Mouse (Mus musculus) midbrain, embryonic 11.5 days (tissue): Measurements from ENCODE around the gene Prr5l. TPM values are rescaled to one million over a fixed set of nuclear protein-coding genes. Genes with fewer than 3 reads are reported as not detected.

Experiments used
- ATAC-seq: fragments of 200-750 bp; cut with Nextera tagmentation; 2 replicates; pipeline ENCODE4 v1.8.0; 2017; ENCODE audit warnings: moderate TSS enrichment, moderate library complexity; ENCODE audit not compliant: low FRiP score
- DNase-seq: peaks from one replicate; pipeline ENCODE4 v3.0.0; 2015; ENCODE audit warnings: low spot score; ENCODE audit errors: missing footprints
- H3K27ac ChIP-seq: fragments of 300-500 bp; sonication (generic); 2 replicates; pipeline ENCODE4 v1.5.1; 2014; ENCODE audit warnings: low read depth, low read length
- H3K27me3 ChIP-seq: fragments of 300-500 bp; sonication (generic); 2 replicates; pipeline ENCODE4 v1.6.1; 2014; ENCODE audit warnings: mild to moderate bottlenecking, low read length, moderate library complexity, mixed read lengths; ENCODE audit not compliant: control insufficient read depth, insufficient read depth
- H3K36me3 ChIP-seq: fragments of 300-500 bp; sonication (generic); 2 replicates; pipeline ENCODE4 v1.6.1; 2014; ENCODE audit warnings: mild to moderate bottlenecking, low read length, moderate library complexity, mixed read lengths; ENCODE audit not compliant: control insufficient read depth, insufficient read depth
- H3K4me1 ChIP-seq: fragments of 300-500 bp; sonication (generic); 2 replicates; pipeline ENCODE4 v1.6.1; 2014; ENCODE audit warnings: low read length; ENCODE audit not compliant: control insufficient read depth, insufficient read depth
- H3K4me2 ChIP-seq: fragments of 300-500 bp; sonication (generic); 2 replicates; pipeline ENCODE4 v1.6.1; 2014; ENCODE audit warnings: mild to moderate bottlenecking, moderate library complexity
- H3K4me3 ChIP-seq: fragments of 300-500 bp; sonication (generic); 2 replicates; pipeline ENCODE4 v1.5.1; 2014; ENCODE audit warnings: low read depth, low read length
- H3K9ac ChIP-seq: fragments of 300-500 bp; sonication (generic); 2 replicates; pipeline ENCODE4 v1.6.1; 2014; ENCODE audit warnings: low read length
- H3K9me3 ChIP-seq: fragments of 300-500 bp; sonication (generic); 2 replicates; pipeline ENCODE4 v1.6.1; 2016; ENCODE audit warnings: low read length; ENCODE audit not compliant: control insufficient read depth
- WGBS: fragments of 180-500 bp; shearing (Covaris S2); extraction: QIAGEN DNeasy Blood & Tissue Kit; methylation state at CpG from one replicate; pipeline ENCODE4 v1.1.7; 2014; 5-methylcytosine and 5-hydroxymethylcytosine counted together
- polyA plus RNA-seq: library from polyadenylated mRNA; unstranded; fragments of >200 nt; fragmentation: Nextera tagmentation; extraction: Ambion mirVana; gene quantifications from 2 replicates; pipeline ENCODE4 v1.2.1, GENCODE M21; 2014

The Prr5l gene
- polyA plus RNA-seq, 1 experiment from 2014 or later: 15.5 TPM

- H3K4me1 ChIP-seq: peaks cover 9% of the 10 kb centered on the region
- peak; percentile 95 for ATAC-seq
- peak within 1 kb of the TSS; percentile 67 for H3K27ac ChIP-seq
- H3K9ac ChIP-seq: peak within 1 kb of the TSS; percentile 96
- DNase-seq: peak; percentile 97
- peak within 1 kb of the TSS; percentile 97 for H3K4me3 ChIP-seq
- peak within 1 kb of the TSS; percentile 76 for H3K4me2 ChIP-seq
- WGBS: under 1% methylated on average over 63 of the region's 68 CpGs
- H3K36me3 ChIP-seq: no peaks in the 10 kb centered on the region
- no peaks in the 10 kb centered on the region for H3K9me3 ChIP-seq
- no peaks in the 10 kb centered on the region for H3K27me3 ChIP-seq
Measured at GRCm38 (mm10) chr2:101678236-101679021, 204.4 kb downstream of the Prr5l start, which contains the start of gene Traf6. Gene Traf6, plus strand, starts transcription at chr2:101678429.

GRCm38 (mm10) chr2:101673547-101673946 is 209.3 kb downstream of the Prr5l start:
- DNase-seq: no peak
- H3K9me3 ChIP-seq: no peaks in the 10 kb centered on the region
- no peaks in the 10 kb centered on the region for H3K36me3 ChIP-seq
- H3K27me3 ChIP-seq: no peaks in the 10 kb centered on the region
- no peak overlapping the region for H3K4me3 ChIP-seq
- H3K4me2 ChIP-seq: no peak overlapping the region
- no peak overlapping the region for H3K27ac ChIP-seq
- H3K4me1 ChIP-seq: no peaks in the 10 kb centered on the region
- H3K9ac ChIP-seq: no peak overlapping the region
- no peak for ATAC-seq
- WGBS: 80% methylated on average over 3 of the region's 3 CpGs

DNA sequence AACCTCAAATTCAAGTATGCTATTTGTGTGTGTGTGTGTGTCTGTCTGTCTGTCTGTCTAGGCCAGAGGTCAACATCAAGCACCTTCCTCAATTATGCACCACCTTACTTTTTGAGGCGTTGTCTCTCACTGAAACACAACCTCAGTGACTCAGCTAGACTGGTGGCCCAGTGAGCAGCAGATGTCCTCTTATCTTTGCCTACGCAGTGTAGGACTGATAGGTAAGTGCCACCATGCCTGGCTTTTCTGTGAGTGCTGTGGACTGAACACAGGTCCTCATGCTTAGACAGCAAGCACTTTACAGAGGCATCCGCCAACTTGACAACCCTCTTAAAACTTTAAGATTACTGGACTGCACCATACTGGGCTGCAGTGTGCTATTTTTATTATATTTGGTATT is 214.1 kb downstream of the Prr5l start:
- Histone ChIP-seq H3K9me3 (no peaks in the 10 kb centered on the region), H3K4me2 (no peak overlapping the region), H3K4me1 (no peaks in the 10 kb centered on the region), H3K9ac (no peak overlapping the region), H3K27me3 (no peaks in the 10 kb centered on the region), H3K4me3 (no peak overlapping the region), H3K27ac (no peak overlapping the region), H3K36me3 (no peaks in the 10 kb centered on the region)
- WGBS: 92% methylated on average over 3 of the region's 3 CpGs
- no peak for DNase-seq
- ATAC-seq: no peak

DNA sequence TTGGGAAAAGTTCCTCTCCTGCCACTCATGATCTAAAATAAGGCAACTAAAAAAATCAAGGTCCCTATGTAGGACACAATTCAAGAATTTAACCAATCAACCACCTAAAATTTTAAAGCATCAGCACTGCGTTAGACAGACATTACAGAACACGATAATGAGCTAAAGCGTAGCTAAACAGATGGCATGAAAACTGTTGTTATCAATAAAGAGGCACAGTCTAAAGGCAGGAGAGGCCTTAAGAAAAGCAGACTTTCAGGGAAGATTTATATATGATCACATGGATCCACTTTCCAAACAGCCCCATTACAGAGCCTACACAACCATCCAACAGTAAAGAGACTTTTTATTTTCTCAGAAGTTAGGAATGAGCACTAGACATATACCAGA is 217.1 kb downstream of the Prr5l start:
- no peaks in the 10 kb centered on the region for H3K4me1 ChIP-seq
- no peak overlapping the region for H3K4me2 ChIP-seq
- H3K4me3 ChIP-seq: no peak overlapping the region
- no peak overlapping the region for H3K27ac ChIP-seq
- 91% methylated on average over 3 of the region's 3 CpGs for WGBS
- H3K27me3 ChIP-seq: no peaks in the 10 kb centered on the region
- peak; percentile 33 for ATAC-seq
- DNase-seq: no peak
- no peaks in the 10 kb centered on the region for H3K36me3 ChIP-seq
- H3K9me3 ChIP-seq: no peaks in the 10 kb centered on the region
- H3K9ac ChIP-seq: no peak overlapping the region

GRCm38 (mm10) chr2:101665058-101665702 is 217.6 kb downstream of the Prr5l start:
- H3K4me1 ChIP-seq: no peaks in the 10 kb centered on the region
- no peaks in the 10 kb centered on the region for H3K36me3 ChIP-seq
- ATAC-seq (peak; percentile 93), DNase-seq (peak; percentile 96)
- H3K27ac ChIP-seq: no peak overlapping the region
- no peaks in the 10 kb centered on the region for H3K27me3 ChIP-seq
- no peak overlapping the region for H3K4me2 ChIP-seq
- 25% methylated on average over 9 of the region's 9 CpGs for WGBS
- H3K4me3 ChIP-seq: no peak overlapping the region
- no peaks in the 10 kb centered on the region for H3K9me3 ChIP-seq
- no peak overlapping the region for H3K9ac ChIP-seq

Other genes with a start within 250 kb of the Prr5l start
- gene Rag1, start 233.5 kb downstream of the Prr5l start, polyA plus RNA-seq: 0.12 TPM in 2 replicates
- gene B230118H07Rik, start 233.5 kb downstream of the Prr5l start, polyA plus RNA-seq: 64.4 and 67.8 TPM in 2 replicates
- 23.9 and 24.6 TPM in 2 replicates for gene Traf6, start 204.6 kb downstream of the Prr5l start, polyA plus RNA-seq
- gene Commd9, start 3.2 kb upstream of the Prr5l start, polyA plus RNA-seq: 69.8 and 75.0 TPM in 2 replicates